Mouse (Mus musculus) limb, embryonic 14.5 days (tissue): Measurements from ENCODE around the gene Gse1. TPM values are rescaled to one million over a fixed set of nuclear protein-coding genes. Genes with fewer than 3 reads are reported as not detected.

Source experiments
- ATAC-seq: fragments of 200-750 bp; cut with Nextera tagmentation; 2 replicates; pipeline ENCODE4 v1.8.0; 2017; ENCODE audit warnings: low read depth, moderate number of reproducible peaks, moderate TSS enrichment; ENCODE audit not compliant: low FRiP score
- DNase-seq: peaks from one replicate; pipeline ENCODE4 v3.0.0-alpha.2; 2015; ENCODE audit warnings: low spot score
- H3K27ac ChIP-seq: fragments of 300-500 bp; sonication (generic); replicated peaks from 2 replicates; pipeline ENCODE4 v1.5.1; 2014; ENCODE audit warnings: low read depth, mild to moderate bottlenecking, low read length, moderate library complexity, mixed read lengths
- H3K27me3 ChIP-seq: fragments of 300-500 bp; sonication (generic); 2 replicates; pipeline ENCODE4 v1.6.1; 2014; ENCODE audit warnings: low read length, mixed read lengths; ENCODE audit not compliant: control insufficient read depth, insufficient read depth
- H3K36me3 ChIP-seq: fragments of 300-500 bp; sonication (generic); 2 replicates; pipeline ENCODE4 v1.6.1; 2014; ENCODE audit warnings: mild to moderate bottlenecking, low read length, moderate library complexity, mixed read lengths; ENCODE audit not compliant: control insufficient read depth, insufficient read depth
- H3K4me1 ChIP-seq: fragments of 300-500 bp; sonication (generic); 2 replicates; pipeline ENCODE4 v1.6.1; 2014; ENCODE audit warnings: antibody characterized with exemption, low read length, mixed read lengths; ENCODE audit not compliant: control insufficient read depth, insufficient read depth
- H3K4me2 ChIP-seq: fragments of 300-500 bp; sonication (generic); replicated peaks from 2 replicates; pipeline ENCODE4 v1.6.1; 2014; ENCODE audit warnings: low read depth, mild to moderate bottlenecking, low read length, moderate library complexity; ENCODE audit not compliant: severe bottlenecking
- H3K4me3 ChIP-seq: fragments of 300-500 bp; sonication (generic); replicated peaks from 2 replicates; pipeline ENCODE4 v1.5.1; 2014; ENCODE audit warnings: low read length
- H3K9ac ChIP-seq: fragments of 300-500 bp; sonication (generic); 2 replicates; pipeline ENCODE4 v1.6.1; 2014; ENCODE audit warnings: mild to moderate bottlenecking, low read depth, low read length, moderate library complexity; ENCODE audit not compliant: severe bottlenecking
- H3K9me3 ChIP-seq: fragments of 300-500 bp; sonication (generic); 2 replicates; pipeline ENCODE4 v1.6.1; 2016; ENCODE audit warnings: low read length; ENCODE audit not compliant: control insufficient read depth
- POLR2A ChIP-seq: fragments of 200-500 bp; IDR thresholded peaks from 2 replicates; pipeline ENCODE4 v1.8.0; 2012; ENCODE audit warnings: inconsistent platforms, mild to moderate bottlenecking, moderate library complexity, borderline replicate concordance; ENCODE audit not compliant: insufficient read depth, insufficient read length; ENCODE audit errors: extremely low read depth
- WGBS: fragments of 180-500 bp; shearing (Covaris S2); extraction: QIAGEN DNeasy Blood & Tissue Kit; methylation state at CpG from one replicate; pipeline ENCODE4 v1.1.7; 2014; 5-methylcytosine and 5-hydroxymethylcytosine counted together
- polyA plus RNA-seq, 2 experiments: library from polyadenylated mRNA; depleted of rRNA in 1 of 2; stranded (reverse) in 1 of 2; unstranded in 1 of 2; fragments of >200 nt; fragmentation: Nextera tagmentation in 1 of 2; extraction: Ambion mirVana in 1 of 2; gene quantifications; 2 replicates each; pipeline versions ENCODE4 v1.2.1 to v1.2.3; 2012 to 2014

Gse1 gene
- polyA plus RNA-seq, 2 experiments: 10.3 to 32.6 TPM

GRCm38 (mm10) chr8:120391856-120392255, 163.6 kb downstream of the Gse1 start:
- Histone ChIP-seq H3K4me2 (0 out of 2 replicates have a peak overlapping the region, but pooled peaks have one; percentile 6), H3K36me3 (no peaks in the 10 kb centered on the region), H3K4me3 (no peak overlapping the region), H3K9ac (0 out of 2 replicates have a peak overlapping the region, but pooled peaks have one; percentile 7), H3K27ac (no peak overlapping the region), H3K9me3 (no peaks in the 10 kb centered on the region), H3K4me1 (peaks cover 17% of the 10 kb centered on the region), H3K27me3 (no peaks in the 10 kb centered on the region)
- TF ChIP-seq POLR2A: no peak
- ATAC-seq (0 out of 2 replicates have a peak, but pooled peaks have one; percentile 12), DNase-seq (no peak)
- 10% methylated on average over 21 of the region's 21 CpGs for WGBS

GRCm38 (mm10) chr8:120393085-120393484, 164.8 kb downstream of the Gse1 start:
- H3K4me1 ChIP-seq: peaks cover 27% of the 10 kb centered on the region
- TF ChIP-seq POLR2A: no peak
- WGBS: 85% methylated on average over 11 of the region's 11 CpGs
- no peaks in the 10 kb centered on the region for H3K36me3 ChIP-seq
- H3K4me2 ChIP-seq: no peak overlapping the region
- ATAC-seq (no peak), DNase-seq (no peak)
- no peak overlapping the region for H3K9ac ChIP-seq
- H3K27ac ChIP-seq: no peak overlapping the region
- no peaks in the 10 kb centered on the region for H3K9me3 ChIP-seq
- no peak overlapping the region for H3K4me3 ChIP-seq
- H3K27me3 ChIP-seq: no peaks in the 10 kb centered on the region

GRCm38 (mm10) chr8:120393871-120394275, 165.6 kb downstream of the Gse1 start:
- DNase-seq (no peak), ATAC-seq (no peak)
- H3K4me1 ChIP-seq: peaks cover 34% of the 10 kb centered on the region
- no peaks in the 10 kb centered on the region for H3K9me3 ChIP-seq
- WGBS: 81% methylated on average over 9 of the region's 9 CpGs
- no peaks in the 10 kb centered on the region for H3K36me3 ChIP-seq
- H3K27me3 ChIP-seq: no peaks in the 10 kb centered on the region
- TF ChIP-seq POLR2A: no peak
- no peak overlapping the region for H3K9ac ChIP-seq
- no peak overlapping the region for H3K4me3 ChIP-seq
- no peak overlapping the region for H3K4me2 ChIP-seq
- no peak overlapping the region for H3K27ac ChIP-seq

GRCm38 (mm10) chr8:120395892-120396291, 167.6 kb downstream of the Gse1 start:
- no peaks in the 10 kb centered on the region for H3K27me3 ChIP-seq
- H3K9ac ChIP-seq: no peak overlapping the region
- no peak overlapping the region for H3K4me2 ChIP-seq
- TF ChIP-seq POLR2A: no peak
- H3K4me1 ChIP-seq: peaks cover 42% of the 10 kb centered on the region
- H3K36me3 ChIP-seq: no peaks in the 10 kb centered on the region
- ATAC-seq (no peak), DNase-seq (no peak)
- H3K27ac ChIP-seq: no peak overlapping the region
- no peaks in the 10 kb centered on the region for H3K9me3 ChIP-seq
- WGBS: 90% methylated on average over 3 of the region's 3 CpGs
- H3K4me3 ChIP-seq: no peak overlapping the region

GRCm38 (mm10) chr8:120396756-120397155, 168.5 kb downstream of the Gse1 start:
- ATAC-seq (no peak), DNase-seq (no peak)
- no peak overlapping the region for H3K9ac ChIP-seq
- H3K4me2 ChIP-seq: no peak overlapping the region
- H3K9me3 ChIP-seq: no peaks in the 10 kb centered on the region
- H3K27me3 ChIP-seq: no peaks in the 10 kb centered on the region
- TF ChIP-seq POLR2A: no peak
- no peak overlapping the region for H3K27ac ChIP-seq
- WGBS: 41% methylated on average over 3 of the region's 3 CpGs
- no peaks in the 10 kb centered on the region for H3K36me3 ChIP-seq
- H3K4me3 ChIP-seq: no peak overlapping the region
- H3K4me1 ChIP-seq: peaks cover 34% of the 10 kb centered on the region
